Mouse (Mus musculus) Patski (cell line): ENCODE data around the gene Olfr716. TPM values are rescaled to one million over a fixed set of nuclear protein-coding genes. Genes with fewer than 3 reads are reported as not detected.
"Not testable (repeated sequence)": the region's sequence is repeated elsewhere in the genome, so short reads cannot be mapped to it uniquely, and the experiment has no call there.

Source experiments
- ATAC-seq: fragments of 100-300 bp; one replicate; pipeline ENCODE4 v1.8.0; 2021
- CTCF ChIA-PET: fragments of 350-600 bp; sonication (Branson Sonifier 250); formaldehyde crosslinking; loops from one replicate; lab custom pipeline; 2022; ENCODE audit warnings: inconsistent platforms; lab: Charles Lee
- POLR2A ChIA-PET: fragments of 350-600 bp; sonication (Branson Sonifier 250); formaldehyde crosslinking; loops from one replicate; lab custom pipeline; 2022; ENCODE audit warnings: antibody characterized with exemption, inconsistent platforms; lab: Charles Lee
- DNase-seq: peaks from one replicate; pipeline ENCODE4 v3.0.0-alpha.2; 2011; ENCODE audit warnings: low read depth, low spot score
- H3K27me3 ChIP-seq: fragments of 371-371 bp; one replicate; pipeline ENCODE4 v1.5.1; 2021
- CTCF ChIP-seq: fragments of 100-300 bp; IDR thresholded peaks from one replicate; pipeline ENCODE4 v1.5.1; 2021
- in situ Hi-C: fragments of 300-500 bp; cut with MboI; formaldehyde crosslinking; loops from 3 replicates; pipeline ENCODE4 v1.11.1; 2018; ENCODE audit warnings: low pct_unique_long_range_greater_than_20kb, mixed read lengths
- polyA plus RNA-seq: library from polyadenylated mRNA; unstranded; gene quantifications from one replicate; pipeline ENCODE4 v1.2.3, GENCODE M21; 2021

The Olfr716 gene
- polyA plus RNA-seq = not detected

GRCm38 (mm10) chr7:107138027-107138426 lies at the start of gene Olfr716:
Gene Olfr716 (plus strand): TSS chr7:107138327.
- in situ Hi-C loops, DNase-seq, CTCF ChIA-PET, H3K27me3 ChIP-seq, POLR2A ChIA-PET, ATAC-seq: not testable (repeated sequence)

DNA sequence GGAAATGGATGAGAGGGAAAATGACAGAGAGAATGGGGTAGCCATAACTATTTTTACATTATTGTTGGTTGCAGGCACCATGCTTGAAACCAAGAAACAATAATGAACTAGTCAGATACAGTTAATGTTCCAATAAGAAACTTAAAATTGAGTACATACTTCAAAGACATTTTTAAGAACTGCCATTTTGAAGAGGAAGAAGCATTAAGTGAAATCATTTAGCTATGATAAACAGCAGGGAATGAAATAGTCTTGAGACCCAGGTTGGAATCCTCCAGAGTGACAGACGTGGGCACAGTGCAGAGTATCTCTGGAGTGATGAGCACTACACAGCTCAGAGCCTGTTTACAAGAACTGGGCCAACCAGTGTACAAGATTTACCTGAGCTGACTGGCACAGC lies 45.2 kb upstream of the Olfr716 start, which contains the start of gene Olfr17:
TSS of gene Olfr17 (plus strand) at position 301 of the 400 bp plus-strand sequence.
- DNase-seq = no peak
- ChIA-PET POLR2A (no interaction called here), CTCF (no interaction called here)
- no peak for TF ChIP-seq CTCF
- in situ Hi-C loops = no loop called here
- no peak for ATAC-seq
- no peaks in the 10 kb centered on the region for H3K27me3 ChIP-seq

DNA sequence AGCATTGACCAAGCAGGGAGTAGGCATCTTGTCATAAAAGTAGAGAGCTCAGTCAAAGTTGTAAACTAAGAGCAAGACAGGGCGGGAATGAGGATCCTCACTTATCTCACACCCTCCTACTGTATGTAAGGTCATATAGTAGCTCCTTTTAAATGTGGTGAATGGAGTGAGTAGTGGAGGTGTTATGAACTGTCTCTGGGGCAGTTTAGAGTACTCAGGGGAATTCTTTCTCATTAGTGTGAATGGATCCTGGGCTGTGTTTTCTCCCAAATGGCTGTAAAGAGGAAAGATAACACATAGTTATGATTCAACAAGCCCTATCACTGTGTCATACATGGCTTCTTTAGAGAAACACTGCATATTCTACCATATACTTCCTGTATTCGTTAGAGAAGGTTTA lies 27.9 kb upstream of the Olfr716 start, which contains the start of gene Olfr715b:
TSS of gene Olfr715b (minus strand) at position 101 of the 400 bp plus-strand sequence.
- ATAC-seq, H3K27me3 ChIP-seq, DNase-seq, CTCF ChIA-PET, POLR2A ChIA-PET, in situ Hi-C loops: not testable (repeated sequence)

DNA sequence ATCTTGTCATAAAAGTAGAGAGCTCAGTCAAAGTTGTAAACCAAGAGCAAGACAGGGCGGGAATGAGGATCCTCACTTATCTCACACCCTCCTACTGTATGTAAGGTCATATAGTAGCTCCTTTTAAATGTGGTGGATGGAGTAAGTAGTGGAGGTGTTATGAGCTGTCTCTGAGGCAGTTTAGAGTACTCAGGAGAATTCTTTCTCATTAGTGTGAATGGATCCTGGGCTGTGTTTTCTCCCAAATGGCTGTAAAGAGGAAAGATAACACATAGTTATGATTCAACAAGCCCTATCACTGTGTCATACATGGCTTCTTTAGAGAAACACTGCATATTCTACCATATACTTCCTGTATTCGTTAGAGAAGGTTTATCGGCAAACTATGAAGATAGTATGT lies 7.1 kb upstream of the Olfr716 start, which contains the start of gene Olfr715:
TSS of gene Olfr715 (minus strand) at position 101 of the 400 bp plus-strand sequence.
- ATAC-seq, in situ Hi-C loops, H3K27me3 ChIP-seq, POLR2A ChIA-PET, CTCF ChIA-PET, DNase-seq: not testable (repeated sequence)

DNA sequence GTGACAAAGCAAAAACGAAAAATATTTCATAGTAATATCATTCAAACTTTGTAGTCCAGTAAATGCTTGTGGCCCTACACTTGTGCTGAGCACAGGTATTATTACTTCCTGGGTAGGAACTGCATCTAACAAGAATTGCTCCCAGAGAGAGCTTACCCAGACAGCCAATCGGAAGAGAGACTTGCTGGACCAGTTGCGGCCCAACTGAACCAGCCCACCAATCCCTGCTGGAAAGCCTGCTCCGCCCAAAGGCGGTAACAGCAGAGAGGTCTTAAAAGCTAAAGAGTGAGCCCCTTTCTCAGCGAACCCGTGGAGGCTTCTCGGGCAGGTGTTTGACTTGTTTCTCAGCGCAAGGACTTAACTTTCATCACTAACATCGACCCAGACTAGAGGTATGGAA lies 28.6 kb downstream of the Olfr716 start, which contains the start of gene Nlrp14:
TSS of gene Nlrp14 (plus strand) at position 301 of the 400 bp plus-strand sequence.
- in situ Hi-C loops = no loop called here
- ChIA-PET CTCF (no interaction called here), POLR2A (no interaction called here)
- H3K27me3 ChIP-seq = no peaks in the 10 kb centered on the region
- DNase-seq (no peak), ATAC-seq (no peak)
- TF ChIP-seq CTCF = no peak

DNA sequence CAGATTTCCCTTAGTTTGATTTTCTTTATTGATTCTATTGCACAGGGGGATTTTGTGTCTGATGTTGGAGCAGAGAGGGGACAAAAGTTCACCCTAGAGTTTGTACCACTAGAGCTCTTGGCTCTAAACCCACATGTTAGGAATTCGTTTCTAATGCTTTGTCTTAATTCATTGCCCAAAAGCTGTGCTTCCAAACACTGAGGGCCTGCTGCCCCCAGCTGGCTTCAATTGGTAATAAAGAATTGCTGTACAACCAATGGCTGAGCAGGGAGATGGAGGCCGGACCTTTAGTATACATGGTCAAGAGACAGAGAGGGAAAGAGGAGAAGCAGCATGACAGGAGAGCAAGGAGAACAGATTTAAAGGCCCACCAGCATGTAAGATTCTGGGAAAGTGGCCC lies 42.3 kb downstream of the Olfr716 start:
- no peaks in the 10 kb centered on the region for H3K27me3 ChIP-seq
- ATAC-seq (no peak), DNase-seq (no peak)
- CTCF ChIA-PET = no interaction called here
- in situ Hi-C loops = no loop called here
- no peak for TF ChIP-seq CTCF
- POLR2A ChIA-PET = no interaction called here

Other genes with a start within 250 kb of the Olfr716 start
- not detected for gene Olfr707, start 237.1 kb upstream of the Olfr716 start, polyA plus RNA-seq
- not detected for gene Olfr1532-ps1, start 230.3 kb upstream of the Olfr716 start, polyA plus RNA-seq
- not detected for gene Olfr709-ps1, start 206.1 kb upstream of the Olfr716 start, polyA plus RNA-seq
- gene Olfr710, start 190.0 kb upstream of the Olfr716 start, polyA plus RNA-seq = not detected
- gene Olfr6, start 174.4 kb upstream of the Olfr716 start, polyA plus RNA-seq = not detected
- not detected for gene Olfr711, start 162.9 kb upstream of the Olfr716 start, polyA plus RNA-seq
- gene Olfr2, start 132.3 kb upstream of the Olfr716 start, polyA plus RNA-seq = not detected
- not detected for gene Olfr713, start 107.2 kb upstream of the Olfr716 start, polyA plus RNA-seq
- not detected for gene Olfr714, start 67.3 kb upstream of the Olfr716 start, polyA plus RNA-seq
- not detected for gene Olfr17, start 45.1 kb upstream of the Olfr716 start, polyA plus RNA-seq
- gene Olfr715b, start 28.0 kb upstream of the Olfr716 start, polyA plus RNA-seq = not detected
- gene Olfr715, start 7.2 kb upstream of the Olfr716 start, polyA plus RNA-seq = not detected
- not detected for gene Nlrp14, start 28.7 kb downstream of the Olfr716 start, polyA plus RNA-seq
- gene Rbmxl2, start 71.1 kb downstream of the Olfr716 start, polyA plus RNA-seq = not detected
- gene Syt9, start 232.4 kb downstream of the Olfr716 start, polyA plus RNA-seq = not detected